ENCODE assay signal across 8 mouse cellular contexts in genomic region chr5:139543650-139544270, GRCm38 (mm10). TPM values are rescaled to one million over a fixed set of nuclear protein-coding genes. Genes with fewer than 3 reads are reported as not detected.
DNase-seq lines count a peak whose midpoint lies in the region; ATAC-seq and TF ChIP-seq lines count a peak whose summit lies in the region.

No protein-coding gene starts in this region.

- peaks cover 95% of the 10 kb centered on the region for H3K27me3 ChIP-seq in heart, embryonic 15.5 days
- peaks cover 79% of the 10 kb centered on the region for H3K27me3 ChIP-seq in forebrain, postnatal 0 days (ENCODE audit: insufficient read depth, low read length)
- peaks cover 85% of the 10 kb centered on the region for H3K27me3 ChIP-seq in midbrain, embryonic 13.5 days

- no peak for ATAC-seq in heart, embryonic 15.5 days (replicated peaks; ENCODE audit: insufficient number of reproducible peaks, insufficient read depth, low FRiP score, low read depth)
- ATAC-seq in forebrain, postnatal 0 days: no peak
- ATAC-seq in midbrain, embryonic 13.5 days: peak; percentile 37; the same call in 1 of the 2 replicates
- no peak for ATAC-seq in activated CD4-positive, CD25-positive, alpha-beta regulatory T cell, adult 4 months

- H3K27ac ChIP-seq in heart, embryonic 15.5 days: no peak overlapping the region
- no peak overlapping the region for H3K27ac ChIP-seq in forebrain, postnatal 0 days (ENCODE audit: low read depth, low read length)
- peak overlapping the region; percentile 95 for H3K27ac ChIP-seq in midbrain, embryonic 13.5 days

- DNase-seq in heart, postnatal 36 days: no peak
- peak; percentile 93 for DNase-seq in cerebellum, adult 11-12 months
- peak; percentile 39 for DNase-seq in forebrain, postnatal 0 days
- no peak for DNase-seq in layer of hippocampus, postnatal 14 days (ENCODE audit: low spot score in 2 of 2)
- DNase-seq in frontal cortex, postnatal 36 days (ENCODE audit: low spot score in 2 of 2): no peak

- H3K36me3 ChIP-seq in heart, embryonic 15.5 days: no peaks in the 10 kb centered on the region
- no peaks in the 10 kb centered on the region for H3K36me3 ChIP-seq in forebrain, postnatal 0 days (ENCODE audit: insufficient read depth)
- H3K36me3 ChIP-seq in midbrain, embryonic 13.5 days: peaks cover 4% of the 10 kb centered on the region; the same call in 1 of the 2 replicates

- intact Hi-C loops in heart, postnatal 36 days (cut with DNase I): no loop called here

- no peaks in the 10 kb centered on the region for H3K9me3 ChIP-seq in heart, embryonic 15.5 days (replicated peaks)
- H3K9me3 ChIP-seq in forebrain, postnatal 0 days (ENCODE audit: low read length): no peaks in the 10 kb centered on the region
- H3K9me3 ChIP-seq in midbrain, embryonic 13.5 days: no peaks in the 10 kb centered on the region

- no peak overlapping the region for H3K9ac ChIP-seq in heart, embryonic 15.5 days
- H3K9ac ChIP-seq in forebrain, postnatal 0 days: no peak overlapping the region
- H3K9ac ChIP-seq in midbrain, embryonic 13.5 days (replicated peaks): peak overlapping the region; percentile 87

- H3K4me3 ChIP-seq in heart, embryonic 15.5 days: peak overlapping the region; percentile 13; the same call in 1 of the 2 replicates
- peak overlapping the region; percentile 24 for H3K4me3 ChIP-seq in forebrain, postnatal 0 days (ENCODE audit: low read depth, low read length)
- peak overlapping the region; percentile 58 for H3K4me3 ChIP-seq in midbrain, embryonic 13.5 days (replicated peaks)

- 1% methylated on average over 71 of the region's 71 CpGs for WGBS in heart, embryonic 15.5 days
- 1% methylated on average over 63 of the region's 71 CpGs for WGBS in forebrain, postnatal 0 days
- WGBS in midbrain, embryonic 13.5 days: under 1% methylated on average over 70 of the region's 71 CpGs

- TF ChIP-seq CTCF in forebrain, postnatal 0 days (IDR thresholded peaks at IDR 0.05; ENCODE audit: low read depth): no peak

- H3K4me1 ChIP-seq in heart, embryonic 15.5 days (replicated peaks): peaks cover 31% of the 10 kb centered on the region
- H3K4me1 ChIP-seq in forebrain, postnatal 0 days (ENCODE audit: insufficient read depth): no peaks in the 10 kb centered on the region
- H3K4me1 ChIP-seq in midbrain, embryonic 13.5 days (replicated peaks): peaks cover 52% of the 10 kb centered on the region

- peak overlapping the region; percentile 2; the same call in 1 of the 2 replicates for H3K4me2 ChIP-seq in heart, embryonic 15.5 days
- H3K4me2 ChIP-seq in forebrain, postnatal 0 days (ENCODE audit: low read depth): peak overlapping the region; percentile 28; the same call in 1 of the 2 replicates
- peak overlapping the region; percentile 55 for H3K4me2 ChIP-seq in midbrain, embryonic 13.5 days (replicated peaks)

RNA-seq across cellular contexts. Expression of gene Uncx, which starts 0.5 kb away (rescaled TPM):
- polyA plus RNA-seq in heart, embryonic 15.5 days (2015; fragmentation: Nextera tagmentation; extraction: Ambion mirVana): not detected in 2 replicates
- total RNA-seq in heart, postnatal 36 days (2021): not detected
- 3.4 and 5.8 TPM in 2 replicates for total RNA-seq in forebrain, postnatal 0 days (2014; rRNA removed)
- 0.93 and 2.8 TPM in 2 replicates for polyA plus RNA-seq in forebrain, postnatal 0 days (2015; fragmentation: Nextera tagmentation; extraction: Ambion mirVana)
- 48.5 and 58.7 TPM in 2 replicates for polyA plus RNA-seq in midbrain, embryonic 13.5 days (2015; fragmentation: Nextera tagmentation; extraction: Ambion mirVana)
- under 1 TPM in 1 of 2 experiments, not detected in 1; 0.19 TPM for total RNA-seq in layer of hippocampus, postnatal 14 days (2021)
- polyA plus RNA-seq in activated CD4-positive, CD25-positive, alpha-beta regulatory T cell, adult 4 months (2017; shearing (Covaris generic)): not detected

RNA-seq across cellular contexts. Expression of gene Zfand2a, which starts 59.4 kb away (rescaled TPM):
- 7.2 and 9.8 TPM in 2 replicates for polyA plus RNA-seq in heart, embryonic 15.5 days (2015; fragmentation: Nextera tagmentation; extraction: Ambion mirVana)
- 10 to 100 TPM; 14.0 to 17.9 TPM for total RNA-seq in heart, postnatal 36 days (2021)
- 50.4 and 51.7 TPM in 2 replicates for total RNA-seq in forebrain, postnatal 0 days (2014; rRNA removed)
- polyA plus RNA-seq in forebrain, postnatal 0 days (2015; fragmentation: Nextera tagmentation; extraction: Ambion mirVana): 23.9 and 29.8 TPM in 2 replicates
- polyA plus RNA-seq in midbrain, embryonic 13.5 days (2015; fragmentation: Nextera tagmentation; extraction: Ambion mirVana): 12.7 and 13.9 TPM in 2 replicates
- total RNA-seq in layer of hippocampus, postnatal 14 days (2021): 10 to 100 TPM; 77.1 to 88.8 TPM
- polyA plus RNA-seq in activated CD4-positive, CD25-positive, alpha-beta regulatory T cell, adult 4 months (2017; shearing (Covaris generic)): 1 to 10 TPM; 6.2 to 6.9 TPM

Comparison
In these comparisons a context has a peak if more than half of its experiments do, and no peak if none do; other contexts are left out.
1. H3K4me2 ChIP-seq: peak in every context shown above with its lines; median percentile 55 in midbrain, embryonic 13.5 days; 28 in forebrain, postnatal 0 days; 2 in heart, embryonic 15.5 days.
2. DNase-seq: peak in cerebellum, adult 11-12 months (single experiment) and forebrain, postnatal 0 days (single experiment); none in heart, postnatal 36 days (0 of 2), layer of hippocampus, postnatal 14 days (0 of 2) and frontal cortex, postnatal 36 days (0 of 2).
3. RNA of gene Uncx, which starts 0.5 kb away (polyA plus RNA-seq): 48.5 to 58.7 TPM in midbrain, embryonic 13.5 days; 0.93 to 2.8 TPM in forebrain, postnatal 0 days, not detected in heart, embryonic 15.5 days and not detected in activated CD4-positive, CD25-positive, alpha-beta regulatory T cell, adult 4 months; every median in the first group is over 10 times any median in the second.
4. Peak in every context shown above with its lines, with median percentiles within 50 percentile points of each other: H3K4me3 ChIP-seq.